Mouse (Mus musculus): ENCODE results near the gene Enkd1. TPM values are rescaled to one million over a fixed set of nuclear protein-coding genes. Genes with fewer than 3 reads are reported as not detected.

Gene Enkd1
- total and polyA plus RNA-seq, 3 experiments = 9.5 to 52.5 (median 10.5) TPM

- DNase-seq (ENCODE audit: low spot score) (no peak), ATAC-seq (ENCODE audit: extremely low read depth, insufficient number of reproducible peaks, low FRiP score, poor library complexity, severe bottlenecking) (no peak)
- peaks cover 48% of the 10 kb centered on the region for H3K36me3 ChIP-seq (replicated peaks)
- peaks cover 17% of the 10 kb centered on the region for H3K4me1 ChIP-seq (ENCODE audit: insufficient read depth, low read depth, low read length)
- peaks cover 28% of the 10 kb centered on the region for H3K27me3 ChIP-seq (ENCODE audit: insufficient read depth, low read length)
- no peaks in the 10 kb centered on the region for H3K9me3 ChIP-seq (replicated peaks)
- TF ChIP-seq GATA1 (IDR thresholded peaks at IDR 0.05; ENCODE audit: borderline replicate concordance, low read length) (no peak), TAL1 (conservative IDR thresholded peaks at IDR 0.05; ENCODE audit: low read depth, low read length) (no peak), POLR2AphosphoS5 (IDR thresholded peaks at IDR 0.05; ENCODE audit: insufficient replicate concordance, low read depth, low read length) (no peak), GATA2 (IDR thresholded peaks at IDR 0.05; ENCODE audit: borderline replicate concordance, low read depth, low read length) (no peak), CTCF (IDR thresholded peaks at IDR 0.05; ENCODE audit: low read depth, low read length) (no peak)
- peak overlapping the region; percentile 58; the same call in 1 of the 2 replicates for H3K4me3 ChIP-seq (ENCODE audit: low read depth, low read length)
These were observed 13.8 kb downstream of the Enkd1 start for GRCm38 (mm10) chr8:105694051-105694799.

- ATAC-seq (ENCODE audit: extremely low read depth, insufficient number of reproducible peaks, low FRiP score, poor library complexity, severe bottlenecking) = no peak
- Histone ChIP-seq H3K4me1 (ENCODE audit: insufficient read depth, low read depth, low read length) (peaks cover 17% of the 10 kb centered on the region), H3K36me3 (replicated peaks) (peaks cover 43% of the 10 kb centered on the region), H3K27me3 (ENCODE audit: insufficient read depth, low read length) (peaks cover 31% of the 10 kb centered on the region), H3K9me3 (replicated peaks) (no peaks in the 10 kb centered on the region), H3K4me3 (ENCODE audit: low read depth, low read length) (peak overlapping the region; percentile 58; the same call in 1 of the 2 replicates)
- DNase-seq (ENCODE audit: low spot score) = peak; percentile 47
- TF ChIP-seq CTCF (IDR thresholded peaks at IDR 0.05; ENCODE audit: low read depth, low read length) (no peak), GATA1 (IDR thresholded peaks at IDR 0.05; ENCODE audit: borderline replicate concordance, low read length) (no peak), POLR2AphosphoS5 (IDR thresholded peaks at IDR 0.05; ENCODE audit: insufficient replicate concordance, low read depth, low read length) (no peak), GATA2 (IDR thresholded peaks at IDR 0.05; ENCODE audit: borderline replicate concordance, low read depth, low read length) (no peak), TAL1 (conservative IDR thresholded peaks at IDR 0.05; ENCODE audit: low read depth, low read length) (no peak)
These were observed 14.4 kb downstream of the Enkd1 start for GRCm38 (mm10) chr8:105693648-105694047.

- Histone ChIP-seq H3K4me3 (ENCODE audit: low read depth, low read length) (no peak overlapping the region), H3K27me3 (ENCODE audit: insufficient read depth, low read length) (peaks cover 34% of the 10 kb centered on the region), H3K4me1 (ENCODE audit: insufficient read depth, low read depth, low read length) (peaks cover 19% of the 10 kb centered on the region), H3K9me3 (replicated peaks) (no peaks in the 10 kb centered on the region), H3K36me3 (replicated peaks) (peaks cover 32% of the 10 kb centered on the region)
- DNase-seq (ENCODE audit: low spot score) (no peak), ATAC-seq (ENCODE audit: extremely low read depth, insufficient number of reproducible peaks, low FRiP score, poor library complexity, severe bottlenecking) (no peak)
- TF ChIP-seq GATA2 (IDR thresholded peaks at IDR 0.05; ENCODE audit: borderline replicate concordance, low read depth, low read length) = no peak
- TF ChIP-seq POLR2AphosphoS5 (IDR thresholded peaks at IDR 0.05; ENCODE audit: insufficient replicate concordance, low read depth, low read length) = no peak
- no peak for TF ChIP-seq GATA1 (IDR thresholded peaks at IDR 0.05; ENCODE audit: borderline replicate concordance, low read length)
- TF ChIP-seq CTCF (IDR thresholded peaks at IDR 0.05; ENCODE audit: low read depth, low read length) = no peak
- no peak for TF ChIP-seq TAL1 (conservative IDR thresholded peaks at IDR 0.05; ENCODE audit: low read depth, low read length)
These were observed 15.4 kb downstream of the Enkd1 start for GRCm38 (mm10) chr8:105692449-105693182.

GRCm38 (mm10) chr8:105690978-105691377 lies 17.0 kb downstream of the Enkd1 start:
- H3K4me3 ChIP-seq (ENCODE audit: low read depth, low read length) = no peak overlapping the region
- no peak for ATAC-seq (ENCODE audit: extremely low read depth, insufficient number of reproducible peaks, low FRiP score, poor library complexity, severe bottlenecking)
- TF ChIP-seq GATA1 (IDR thresholded peaks at IDR 0.05; ENCODE audit: borderline replicate concordance, low read length) = no peak
- TF ChIP-seq GATA2 (IDR thresholded peaks at IDR 0.05; ENCODE audit: borderline replicate concordance, low read depth, low read length) = no peak
- TF ChIP-seq POLR2AphosphoS5 (IDR thresholded peaks at IDR 0.05; ENCODE audit: insufficient replicate concordance, low read depth, low read length) = no peak
- no peak for TF ChIP-seq TAL1 (conservative IDR thresholded peaks at IDR 0.05; ENCODE audit: low read depth, low read length)
- no peak for TF ChIP-seq CTCF (IDR thresholded peaks at IDR 0.05; ENCODE audit: low read depth, low read length)

GRCm38 (mm10) chr8:105689983-105690360 lies 18.0 kb downstream of the Enkd1 start:
- TF ChIP-seq CTCF (IDR thresholded peaks at IDR 0.05; ENCODE audit: low read depth, low read length) = no peak
- no peak for TF ChIP-seq GATA2 (IDR thresholded peaks at IDR 0.05; ENCODE audit: borderline replicate concordance, low read depth, low read length)
- no peak for TF ChIP-seq GATA1 (IDR thresholded peaks at IDR 0.05; ENCODE audit: borderline replicate concordance, low read length)
- no peak for TF ChIP-seq TAL1 (conservative IDR thresholded peaks at IDR 0.05; ENCODE audit: low read depth, low read length)
- no peak for TF ChIP-seq POLR2AphosphoS5 (IDR thresholded peaks at IDR 0.05; ENCODE audit: insufficient replicate concordance, low read depth, low read length)
- DNase-seq (ENCODE audit: low spot score) = no peak
- peaks cover 34% of the 10 kb centered on the region for H3K27me3 ChIP-seq (ENCODE audit: insufficient read depth, low read length)
- no peaks in the 10 kb centered on the region for H3K9me3 ChIP-seq (replicated peaks)
- ATAC-seq (ENCODE audit: extremely low read depth, insufficient number of reproducible peaks, low FRiP score, poor library complexity, severe bottlenecking) = no peak
- H3K36me3 ChIP-seq (replicated peaks) = peaks cover 23% of the 10 kb centered on the region
- no peak overlapping the region for H3K4me3 ChIP-seq (ENCODE audit: low read depth, low read length)
- H3K4me1 ChIP-seq (ENCODE audit: insufficient read depth, low read depth, low read length) = peaks cover 18% of the 10 kb centered on the region

More at GRCm38 (mm10) chr8:105690978-105691377, 17.0 kb downstream of the Enkd1 start:
- no peak for DNase-seq (ENCODE audit: low spot score)
- peaks cover 34% of the 10 kb centered on the region for H3K27me3 ChIP-seq (ENCODE audit: insufficient read depth, low read length)
- H3K36me3 ChIP-seq (replicated peaks) = peaks cover 23% of the 10 kb centered on the region
- H3K4me1 ChIP-seq (ENCODE audit: insufficient read depth, low read depth, low read length) = peaks cover 15% of the 10 kb centered on the region
- H3K9me3 ChIP-seq (replicated peaks) = no peaks in the 10 kb centered on the region
